Mouse (Mus musculus): Measurements from ENCODE around the gene Scube3.

Gene Scube3

GRCm38 (mm10) chr17:28133193-28133592, 8.7 kb upstream of the Scube3 start:
- peak; percentile 52 to 83 for DNase-seq

- DNase-seq = no peak
Observed at GRCm38 (mm10) chr17:28135496-28135895, 6.4 kb upstream of the Scube3 start.

GRCm38 (mm10) chr17:28136266-28136665, 5.7 kb upstream of the Scube3 start:
- DNase-seq = no peak

- DNase-seq = no peak
Observed at GRCm38 (mm10) chr17:28138013-28138412, 3.9 kb upstream of the Scube3 start.

GRCm38 (mm10) chr17:28138685-28139084, 3.3 kb upstream of the Scube3 start:
- DNase-seq = no peak

- no peak for DNase-seq
Observed at GRCm38 (mm10) chr17:28140431-28141204, 1.3 kb upstream of the Scube3 start.

GRCm38 (mm10) chr17:28141205-28141650, 713 bp upstream of the Scube3 start:
- no peak for DNase-seq

GRCm38 (mm10) chr17:28142700-28143610, 1.0 kb downstream of the Scube3 start:
- DNase-seq = peak in 1 of 2 experiments; percentile 34

GRCm38 (mm10) chr17:28143751-28144150, 1.8 kb downstream of the Scube3 start:
- no peak for DNase-seq

GRCm38 (mm10) chr17:28144241-28144640, 2.3 kb downstream of the Scube3 start:
- no peak for DNase-seq

GRCm38 (mm10) chr17:28148288-28148687, 6.3 kb downstream of the Scube3 start:
- DNase-seq = no peak

GRCm38 (mm10) chr17:28149734-28150133, 7.8 kb downstream of the Scube3 start:
- no peak for DNase-seq

- DNase-seq = no peak
Observed at GRCm38 (mm10) chr17:28150456-28150855, 8.5 kb downstream of the Scube3 start.

GRCm38 (mm10) chr17:28153095-28153494, 11.2 kb downstream of the Scube3 start:
- DNase-seq = no peak

GRCm38 (mm10) chr17:28154970-28155369, 13.0 kb downstream of the Scube3 start:
- DNase-seq = peak in 1 of 2 experiments; percentile 37

GRCm38 (mm10) chr17:28160361-28160760, 18.4 kb downstream of the Scube3 start:
- no peak for DNase-seq

- DNase-seq = peak in 1 of 2 experiments; percentile 32
Observed at GRCm38 (mm10) chr17:28161310-28161881, 19.5 kb downstream of the Scube3 start.

- DNase-seq = peak; percentile 66 to 89
Observed at GRCm38 (mm10) chr17:28163666-28164065, 21.7 kb downstream of the Scube3 start.

- DNase-seq = no peak
Observed at GRCm38 (mm10) chr17:28170460-28171305, 28.7 kb downstream of the Scube3 start.

GRCm38 (mm10) chr17:28172690-28173089, 30.7 kb downstream of the Scube3 start:
- no peak for DNase-seq

GRCm38 (mm10) chr17:28176775-28177539, 35.0 kb downstream of the Scube3 start, which contains the start of gene Zfp523:
TSS of gene Zfp523 (plus strand) at chr17:28177129.
- peak; percentile 88 to 95 for DNase-seq
